Mouse (Mus musculus) embryo, embryonic 9.5 days (tissue): ENCODE measurements around the gene Actrt2.

ENCODE experiments used
- DNase-seq: peaks from one replicate; pipeline ENCODE4 v3.0.0-alpha.2; 2017; ENCODE audit errors: extremely low spot score

Actrt2 gene

DNA sequence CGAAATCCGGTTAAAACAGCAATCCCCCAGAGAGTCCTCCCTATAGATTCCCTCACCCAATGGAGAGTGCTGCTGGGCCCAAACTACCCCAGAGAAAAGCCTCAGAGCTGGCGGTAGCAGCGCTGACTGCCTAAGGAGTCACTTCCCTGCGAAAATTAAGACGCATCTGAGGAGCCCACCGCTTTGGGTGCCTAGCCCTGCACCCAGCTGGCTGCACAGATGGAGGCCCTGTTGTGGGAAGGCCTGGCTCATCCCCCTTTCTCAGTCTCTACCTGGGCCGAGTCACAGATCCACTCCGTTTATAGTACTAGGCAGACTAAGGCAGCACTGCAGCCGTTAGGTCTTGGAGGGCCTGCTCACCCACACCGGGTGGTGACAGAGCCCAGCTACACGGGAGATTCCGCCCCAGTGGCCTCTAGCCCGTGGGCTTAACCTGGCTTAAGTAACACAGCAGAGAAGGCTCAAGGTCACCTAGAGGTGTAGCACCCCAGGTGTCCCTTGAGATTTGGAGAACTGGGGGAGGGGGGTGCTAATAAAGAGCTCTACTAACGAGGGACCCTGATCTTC, 29.3 kb downstream of the Actrt2 start:
- peak; percentile 29 for DNase-seq

DNA sequence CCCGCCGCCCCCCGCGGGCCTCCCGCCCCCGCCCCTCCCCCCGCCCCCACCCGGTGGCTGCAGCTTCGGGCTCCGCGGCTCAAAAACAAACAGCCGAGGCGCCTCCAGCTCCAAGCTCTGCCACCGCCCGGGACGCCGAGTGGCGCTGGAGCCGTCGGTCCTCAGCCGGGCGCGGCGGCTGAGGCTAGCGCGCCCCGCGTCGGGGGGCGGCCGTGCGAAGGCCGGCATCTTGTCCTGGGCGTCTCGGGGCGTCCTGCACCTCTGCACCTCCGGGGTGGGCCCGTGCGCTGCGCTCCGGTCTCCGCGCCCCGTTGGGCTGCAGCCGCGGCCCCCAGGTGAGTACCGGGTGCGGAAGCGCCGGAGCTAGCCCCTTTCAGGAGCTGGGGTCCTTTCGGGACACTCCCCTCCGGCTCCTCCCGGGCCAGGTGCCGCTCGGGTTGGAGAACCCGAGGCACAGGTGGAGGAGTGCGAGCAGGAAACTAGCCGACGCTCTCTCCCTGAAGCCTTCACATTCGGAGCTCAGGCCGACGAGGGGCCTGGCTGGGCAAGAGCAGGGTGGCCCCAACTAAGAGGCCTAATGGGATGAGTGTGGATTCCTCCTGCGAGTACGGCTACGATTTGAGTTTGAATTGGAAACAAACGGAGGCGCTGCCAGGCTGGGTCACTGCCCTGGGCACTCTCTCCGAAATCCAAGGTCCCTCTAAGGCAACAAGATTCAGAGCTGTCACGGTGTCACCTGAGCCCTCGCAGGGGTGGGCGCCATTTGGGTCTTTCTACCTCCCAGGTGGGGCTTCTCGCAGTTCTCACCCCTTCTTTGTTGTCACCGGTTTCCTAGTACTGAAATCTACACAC, 30.0 kb downstream of the Actrt2 start:
- DNase-seq: peak; percentile 33

DNA sequence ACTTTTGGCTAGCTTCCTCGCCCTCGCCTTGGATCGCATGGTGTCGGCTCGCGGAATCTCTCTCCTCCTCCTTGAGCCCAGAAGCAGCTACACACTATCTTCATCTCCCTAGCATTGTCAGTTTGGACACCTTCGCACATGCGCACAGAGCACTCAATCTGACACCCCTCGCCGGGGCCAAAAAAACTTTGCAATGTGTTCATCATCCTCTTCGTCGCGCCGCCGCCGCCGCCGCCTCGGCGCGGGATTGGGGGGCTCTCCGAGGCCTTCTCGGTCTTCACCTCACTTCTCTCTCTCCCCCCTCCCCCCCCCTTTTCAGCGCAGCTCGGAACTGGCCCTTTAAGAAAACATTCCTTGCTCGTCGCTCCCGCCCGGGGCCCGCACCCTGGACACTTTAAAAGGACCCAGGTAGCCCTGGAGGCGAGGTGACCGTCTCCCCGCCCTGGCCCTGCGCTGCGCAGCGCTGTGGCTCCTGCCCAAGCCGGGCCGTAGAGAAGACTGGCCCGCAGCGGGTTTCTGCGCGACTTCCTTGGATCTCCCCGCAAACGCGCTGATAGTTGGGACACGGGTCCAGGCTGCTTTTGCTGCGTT, 30.9 kb downstream of the Actrt2 start, which contains the start of gene Prdm16:
Gene Prdm16 (minus strand): TSS at position 153 of the 591 bp plus-strand sequence.
- DNase-seq: peak; percentile 81

DNA sequence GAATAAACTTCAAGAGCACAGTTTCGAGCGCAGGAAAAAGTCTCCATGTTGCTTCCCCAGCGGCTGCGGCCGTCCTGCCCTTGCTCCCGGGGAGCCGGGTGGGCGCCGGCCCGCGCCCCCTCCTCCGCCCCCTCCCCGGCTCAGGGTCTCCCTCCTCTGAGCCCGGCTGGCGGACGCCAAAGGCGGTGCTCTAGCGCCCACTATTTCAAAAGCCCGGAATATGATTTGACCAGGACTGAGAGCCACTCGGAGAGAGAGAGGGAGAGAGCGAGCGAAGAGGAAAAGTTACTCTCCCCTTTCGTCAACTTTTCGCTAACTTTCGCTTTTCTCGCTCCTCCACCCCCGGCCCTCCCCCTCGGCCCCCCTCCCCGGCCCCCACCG, 31.6 kb downstream of the Actrt2 start:
- DNase-seq: no peak

DNA sequence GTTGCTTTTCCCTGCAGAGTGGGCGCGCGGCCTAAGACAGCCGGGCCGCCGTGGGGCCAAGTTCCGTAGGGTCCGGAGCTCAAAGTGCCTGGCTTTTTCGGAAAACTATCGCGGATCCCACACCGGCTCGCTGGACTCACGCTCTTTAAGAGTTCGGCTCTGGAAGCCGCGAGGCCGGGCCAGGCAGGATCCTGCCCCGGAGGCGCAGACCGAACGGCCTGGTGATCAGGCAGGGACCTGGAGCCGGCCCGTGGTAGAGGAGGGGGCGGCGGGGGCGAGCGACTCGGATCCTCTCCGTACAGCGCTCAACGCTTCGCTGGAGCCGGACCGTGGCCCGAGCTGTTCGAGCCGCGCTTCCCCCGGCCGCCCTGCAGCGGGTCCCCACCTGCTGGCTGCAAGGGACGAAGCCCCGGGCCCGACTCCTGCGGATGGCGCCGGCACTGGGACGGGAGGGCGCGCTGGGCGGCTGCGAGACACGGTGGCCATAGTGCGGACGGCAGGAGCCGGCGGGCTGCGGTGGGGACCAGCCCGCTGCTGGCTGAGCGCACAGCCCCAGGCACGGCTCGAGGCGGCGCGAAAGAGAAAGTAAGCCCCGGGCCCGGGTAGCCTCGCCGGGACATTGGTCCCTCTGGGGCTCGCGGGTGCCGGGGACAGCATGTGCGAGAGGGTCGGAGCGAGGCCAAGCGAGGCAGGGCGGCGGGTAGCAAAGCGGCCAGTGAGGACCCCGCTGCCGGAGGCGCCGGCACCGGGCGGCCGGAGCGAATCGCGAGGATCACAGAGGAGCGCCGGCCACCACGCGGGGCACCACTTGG, 32.2 kb downstream of the Actrt2 start:
- DNase-seq: peak; percentile 88

DNA sequence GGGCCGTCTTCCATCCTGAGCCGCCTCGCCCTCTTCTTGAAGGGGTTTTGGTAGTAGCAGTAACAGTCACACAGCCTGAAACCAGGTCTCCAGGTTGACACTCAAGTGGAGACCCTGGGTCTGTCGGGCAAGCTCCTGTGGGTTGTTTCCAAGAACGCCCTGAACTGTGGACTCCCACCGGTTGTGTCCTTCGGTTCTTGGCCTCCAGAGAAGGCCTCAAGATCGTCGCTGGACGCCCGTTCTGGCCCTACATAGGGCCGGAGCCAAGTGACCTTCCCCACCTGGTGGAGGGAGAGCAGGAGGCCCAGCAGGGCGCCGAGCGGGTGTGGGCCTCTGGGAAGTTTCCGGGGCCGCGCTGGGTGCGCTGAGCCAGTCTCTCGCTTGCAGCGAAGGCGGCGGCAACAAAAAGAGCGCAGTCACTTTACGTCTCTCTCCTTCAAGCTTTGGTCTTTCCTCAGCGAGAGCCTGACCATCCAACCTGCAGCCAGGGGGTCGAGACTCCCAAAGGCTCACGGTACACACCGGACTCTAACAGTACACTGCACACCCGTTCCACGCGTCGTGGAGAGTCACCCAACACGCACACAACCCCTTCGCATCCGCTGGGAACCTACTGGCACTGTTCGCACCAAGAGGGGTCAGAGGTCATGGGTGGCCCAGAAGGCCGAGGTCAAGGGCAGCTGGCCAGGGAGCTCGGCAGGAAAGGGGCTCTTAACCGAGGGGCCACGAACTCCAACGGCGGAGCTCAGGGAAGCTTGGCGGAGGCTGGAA, 33.0 kb downstream of the Actrt2 start:
- peak; percentile 62 for DNase-seq

DNA sequence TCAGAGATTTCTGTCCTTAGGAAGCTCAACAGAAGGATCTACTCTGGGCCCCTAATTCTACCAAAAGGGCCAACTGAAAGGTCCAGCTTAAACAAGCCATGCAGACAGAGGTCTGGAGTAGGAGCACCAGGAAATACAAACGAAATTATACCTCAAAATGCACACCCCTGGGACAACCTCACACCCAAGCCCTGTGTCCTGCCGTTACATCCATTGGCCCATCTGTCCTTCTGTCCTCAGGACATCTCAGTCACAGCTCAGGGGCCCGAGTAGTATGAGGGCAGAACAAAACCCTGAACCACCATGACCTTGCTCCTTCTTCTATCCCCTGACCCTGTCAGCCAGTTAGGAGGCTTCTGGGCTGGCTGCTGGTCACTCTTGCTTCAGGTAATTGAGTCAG, 33.7 kb downstream of the Actrt2 start:
- peak; percentile 25 for DNase-seq

DNA sequence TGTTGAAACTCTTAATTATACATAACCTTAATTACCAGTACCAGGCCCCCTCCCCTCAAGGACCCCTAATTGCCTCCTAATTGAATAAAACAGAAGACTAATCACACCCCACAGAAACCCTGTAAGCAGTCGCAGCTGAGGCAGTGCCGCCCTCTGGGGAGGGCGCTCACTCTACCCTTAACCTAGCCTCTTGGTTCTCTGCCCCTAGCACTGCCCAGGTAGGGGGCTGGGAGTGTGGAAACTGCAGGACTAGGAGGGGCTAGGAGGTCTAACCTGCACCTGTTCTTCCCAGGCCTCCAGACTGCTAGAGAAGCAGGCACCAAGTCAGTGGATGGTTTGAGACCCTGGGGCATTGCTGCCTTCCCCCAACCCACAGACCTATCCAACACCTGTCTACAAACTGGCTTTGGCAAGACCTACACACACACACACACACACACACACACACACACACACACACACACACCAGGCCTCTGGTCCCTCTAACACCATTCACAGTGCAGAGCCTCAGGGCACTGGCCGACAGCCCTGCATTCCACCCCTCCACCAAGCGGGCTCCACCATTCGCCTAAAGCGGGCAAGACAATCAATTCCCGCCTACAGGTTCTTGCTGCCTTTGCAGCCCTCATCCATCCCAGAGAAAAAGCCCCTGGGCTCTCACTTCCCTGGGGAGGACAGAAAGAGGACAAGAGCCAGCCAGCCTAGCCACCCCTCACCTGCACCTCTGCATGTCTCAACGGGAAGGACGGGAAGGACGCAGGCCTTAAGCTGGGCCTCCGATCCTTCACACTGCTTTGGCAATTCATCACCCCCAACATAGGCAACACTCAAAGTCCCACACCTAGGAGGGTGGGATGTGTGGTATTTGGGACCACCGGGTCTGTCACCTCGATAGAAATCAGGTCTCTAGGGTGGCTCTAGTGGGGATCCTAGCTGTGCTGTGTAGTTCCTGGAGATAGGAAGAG, 34.6 kb downstream of the Actrt2 start:
- DNase-seq: peak; percentile 37

DNA sequence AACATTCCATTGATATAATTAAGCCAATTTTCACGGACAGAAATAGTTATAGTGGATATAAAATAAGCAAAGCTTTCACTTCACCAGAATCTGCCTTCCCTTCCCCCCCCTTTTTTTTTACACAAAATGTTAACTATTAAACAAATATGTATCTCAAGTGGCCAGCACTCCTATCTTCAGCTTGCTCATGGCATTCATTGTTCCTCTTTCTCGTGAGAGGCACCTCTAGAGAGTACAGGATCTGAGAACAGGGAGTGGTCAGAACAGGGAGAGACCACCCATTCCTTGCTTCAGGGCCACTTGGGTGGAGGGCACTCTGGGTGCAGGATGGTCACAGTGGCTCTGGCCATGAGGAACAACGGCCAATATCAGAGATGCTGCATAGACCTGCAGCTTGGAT, 36.9 kb downstream of the Actrt2 start:
- no peak for DNase-seq

DNA sequence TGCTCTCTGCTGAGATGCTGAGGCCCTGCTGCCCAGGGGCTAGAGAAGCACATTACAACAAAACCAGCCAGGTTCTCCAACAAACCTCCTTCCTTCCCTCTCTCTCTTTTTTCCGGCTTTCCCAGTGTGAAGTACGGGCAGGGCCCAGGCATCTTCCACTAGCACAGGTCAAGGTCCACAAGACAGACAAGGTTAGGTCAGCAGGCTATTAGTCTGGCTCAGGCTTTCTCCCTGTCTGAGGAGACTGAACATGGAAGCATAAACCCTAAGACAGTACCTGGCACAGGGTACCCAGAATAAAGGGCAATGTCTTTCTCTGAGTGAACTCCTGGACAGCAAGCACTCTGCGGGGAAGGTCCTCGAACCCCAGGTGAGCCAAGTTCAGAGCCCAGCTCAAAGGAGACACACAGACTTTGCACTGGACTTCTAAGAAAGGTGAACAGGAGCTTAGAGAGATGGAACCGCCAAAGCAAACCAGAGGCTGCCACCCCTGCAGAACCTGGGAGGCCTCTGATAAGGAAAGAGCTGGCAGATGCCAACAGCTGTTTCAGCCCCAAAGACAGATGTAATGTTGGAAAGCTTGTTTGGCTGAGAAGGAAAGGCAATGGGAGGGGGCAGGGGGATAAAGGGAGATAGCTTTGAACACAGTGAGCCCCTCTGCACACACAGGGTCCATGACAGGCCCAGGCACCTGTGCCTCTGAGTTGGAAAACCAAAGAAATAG, 40.1 kb downstream of the Actrt2 start:
- DNase-seq: no peak

DNA sequence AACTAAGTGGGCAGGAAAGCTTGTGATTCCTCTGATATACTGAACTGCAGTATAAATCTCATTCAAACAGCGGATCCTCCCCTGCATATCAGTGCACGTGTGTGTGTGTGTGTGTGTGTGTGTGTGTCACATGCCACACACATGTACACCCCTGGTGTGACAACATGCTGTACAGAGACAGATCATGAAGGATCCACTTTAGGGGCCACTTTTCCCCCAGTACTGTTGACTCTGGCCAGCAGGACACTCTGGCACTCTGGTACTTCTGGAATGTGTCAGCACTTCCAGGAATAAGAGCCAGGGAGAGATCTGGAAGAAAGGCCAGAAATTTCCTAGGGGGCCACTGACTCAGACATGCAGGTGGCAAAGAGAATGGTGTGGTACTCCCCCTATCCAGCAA, 41.4 kb downstream of the Actrt2 start:
- DNase-seq: no peak

DNA sequence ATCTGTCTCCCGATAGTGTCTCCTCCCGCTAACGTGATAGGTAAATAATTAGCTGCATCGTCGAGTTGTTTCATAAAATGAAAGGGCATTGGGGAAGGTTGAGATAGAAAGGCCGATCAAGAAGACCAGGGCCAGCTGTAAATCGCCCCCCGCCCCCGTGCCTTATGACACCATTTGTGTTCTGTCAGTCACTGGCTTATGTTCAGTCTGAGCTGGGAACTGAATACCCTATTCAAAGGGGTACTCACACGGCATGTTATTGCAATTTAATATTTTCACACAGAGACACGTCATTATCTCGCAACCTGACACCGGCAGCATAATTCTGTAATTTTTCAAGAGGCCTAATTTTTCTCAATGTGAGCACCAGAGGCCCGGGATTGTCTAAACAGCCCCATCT, 42.0 kb downstream of the Actrt2 start:
- DNase-seq: no peak

DNA sequence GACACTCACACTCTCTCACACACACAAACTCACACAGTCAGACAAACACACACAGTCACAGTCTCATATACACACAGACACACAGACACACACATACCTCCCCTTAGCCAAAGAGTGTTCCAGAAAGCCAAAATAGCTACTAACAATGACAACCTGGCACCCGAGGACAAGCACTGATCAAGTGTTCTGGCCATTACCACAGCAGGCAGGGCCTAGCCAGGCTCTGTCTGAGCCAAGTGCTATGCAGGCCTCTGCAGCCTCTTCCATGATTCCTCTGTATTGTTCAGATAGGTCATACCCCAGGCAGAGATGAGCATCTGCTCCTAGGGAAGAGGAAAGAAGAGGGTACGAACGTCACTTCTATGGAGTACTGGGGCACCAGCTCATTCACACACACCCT, 44.4 kb downstream of the Actrt2 start:
- DNase-seq: no peak

DNA sequence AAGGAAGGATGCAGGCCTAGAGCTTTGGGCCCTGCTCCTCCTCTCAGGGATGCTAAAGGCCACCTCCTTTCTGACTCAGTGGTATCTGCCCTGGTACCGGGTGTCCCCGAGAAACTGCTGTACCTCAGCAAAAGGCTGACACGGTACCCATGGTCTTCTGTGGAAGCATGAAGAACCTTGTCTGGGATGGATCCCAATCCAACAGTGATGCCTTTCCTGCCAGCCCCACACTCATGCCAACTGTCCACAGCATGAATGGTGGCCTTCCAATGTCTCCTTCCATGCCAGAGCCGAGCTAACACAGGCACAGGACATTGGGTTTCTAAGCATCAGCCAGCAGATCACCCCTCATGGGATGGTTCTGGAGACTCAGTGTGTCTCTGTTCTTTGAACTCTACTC, 45.1 kb downstream of the Actrt2 start:
- no peak for DNase-seq
